Mouse (Mus musculus) T-helper 2 cell (primary cell): ENCODE measurements around the gene Thbs4.

Experiments
- in situ Hi-C: fragments of 300-600 bp; cut with MboI, MseI; formaldehyde crosslinking; loops from one replicate; pipeline ENCODE4 v1.15.1; 2025; ENCODE audit warnings: high pct_unique_total_duplicates

Gene Thbs4

GRCm38 (mm10) chr13:92762322-92762721 lies 32.3 kb downstream of the Thbs4 start:
- in situ Hi-C loops, result no loop called here

GRCm38 (mm10) chr13:92760519-92760918 lies 34.1 kb downstream of the Thbs4 start:
- in situ Hi-C loops, result no loop called here

GRCm38 (mm10) chr13:92759096-92759495 lies 35.5 kb downstream of the Thbs4 start:
- in situ Hi-C loops, result no loop called here

- in situ Hi-C loops, result no loop called here
These were observed 36.5 kb downstream of the Thbs4 start for GRCm38 (mm10) chr13:92757972-92758585.

GRCm38 (mm10) chr13:92755036-92755435 lies 39.6 kb downstream of the Thbs4 start:
- in situ Hi-C loops, result no loop called here

GRCm38 (mm10) chr13:92753676-92754075 lies 40.9 kb downstream of the Thbs4 start:
- in situ Hi-C loops, result no loop called here

- in situ Hi-C loops, result no loop called here
These were observed 42.7 kb downstream of the Thbs4 start for GRCm38 (mm10) chr13:92751726-92752565.

GRCm38 (mm10) chr13:92750976-92751518 lies 43.6 kb downstream of the Thbs4 start:
- in situ Hi-C loops, result no loop called here

GRCm38 (mm10) chr13:92743337-92743736 lies 51.3 kb downstream of the Thbs4 start:
- in situ Hi-C loops, result no loop called here

- in situ Hi-C loops, result no loop called here
These were observed 51.7 kb downstream of the Thbs4 start for GRCm38 (mm10) chr13:92742886-92743285.

- in situ Hi-C loops, result no loop called here
These were observed 53.8 kb downstream of the Thbs4 start for GRCm38 (mm10) chr13:92740671-92741270.

GRCm38 (mm10) chr13:92739858-92740257 lies 54.8 kb downstream of the Thbs4 start:
- in situ Hi-C loops, result loop anchor here (5.0 kb wide), 1 partner anchor 163 kb away; the partner anchor contains the start of gene Spz1

GRCm38 (mm10) chr13:92738821-92739220 lies 55.8 kb downstream of the Thbs4 start:
- in situ Hi-C loops, result loop anchor here (5.0 kb wide), 1 partner anchor 162 kb away; the partner anchor contains the start of gene Spz1

- in situ Hi-C loops, result loop anchor here (5.0 kb wide), 1 partner anchor 159 kb away; the partner anchor contains the start of gene Spz1
These were observed 57.9 kb downstream of the Thbs4 start for GRCm38 (mm10) chr13:92736516-92737300.

- in situ Hi-C loops, result loop anchor here (5.0 kb wide), 1 partner anchor 158 kb away; the partner anchor contains the start of gene Spz1
These were observed 58.9 kb downstream of the Thbs4 start for GRCm38 (mm10) chr13:92735693-92736092.

GRCm38 (mm10) chr13:92733741-92734140 lies 60.9 kb downstream of the Thbs4 start:
- in situ Hi-C loops, result no loop called here

GRCm38 (mm10) chr13:92733252-92733651 lies 61.4 kb downstream of the Thbs4 start:
- in situ Hi-C loops, result no loop called here

- in situ Hi-C loops, result no loop called here
These were observed 61.8 kb downstream of the Thbs4 start for GRCm38 (mm10) chr13:92732836-92733235.

GRCm38 (mm10) chr13:92731811-92732210 lies 62.8 kb downstream of the Thbs4 start:
- in situ Hi-C loops, result no loop called here

- in situ Hi-C loops, result no loop called here
These were observed 64.8 kb downstream of the Thbs4 start for GRCm38 (mm10) chr13:92729811-92730210.

- in situ Hi-C loops, result no loop called here
These were observed 72.2 kb downstream of the Thbs4 start for GRCm38 (mm10) chr13:92722389-92722788.
